Mouse (Mus musculus) frontal cortex, adult (tissue): ENCODE measurements around the gene Txndc15.
A peak's percentile ranks its signal among the peaks of the same experiment; 100 is the strongest.
"Not testable (repeated sequence)": the region's sequence is repeated elsewhere in the genome, so short reads cannot be mapped to it uniquely, and the experiment has no call there.

Experiments used
- ATAC-seq: cut with Nextera tagmentation; 2 replicates; pipeline ENCODE4 v1.9.2; 2017; ENCODE audit warnings: mild to moderate bottlenecking, moderate library complexity, mixed read lengths; ENCODE audit not compliant: low TSS enrichment

Txndc15 gene

DNA sequence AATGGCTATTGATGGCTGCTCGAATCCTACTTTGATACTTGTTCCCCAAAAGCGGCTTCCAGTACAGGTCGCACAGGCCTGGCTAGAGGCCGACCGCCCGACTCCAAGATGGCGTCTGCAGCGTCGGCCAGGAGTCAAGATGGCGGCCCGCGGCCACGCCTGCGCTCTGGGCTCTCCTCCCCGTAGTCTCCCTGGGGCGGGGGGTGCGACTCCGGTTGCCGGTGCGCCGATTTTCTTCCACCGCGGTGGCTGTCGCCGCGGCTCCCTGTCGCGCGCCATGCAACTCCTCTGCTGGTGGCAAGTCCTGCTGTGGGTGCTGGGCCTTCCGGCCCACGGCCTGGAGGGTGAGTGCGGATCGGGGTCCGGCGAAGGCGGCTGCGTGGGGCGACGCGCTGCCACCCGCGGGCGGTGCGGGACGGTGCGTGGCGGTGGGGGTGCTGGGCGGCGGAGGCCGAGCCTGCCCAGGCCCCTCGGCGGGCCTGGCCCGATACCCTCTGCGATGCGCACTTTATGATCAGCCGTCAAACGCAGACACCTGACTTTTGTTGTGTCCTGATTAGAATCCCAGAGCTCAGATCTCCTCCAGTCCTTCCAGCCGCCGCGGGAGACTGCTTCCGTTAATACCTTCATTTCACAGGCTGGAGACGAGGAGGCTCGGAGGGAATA is at the start of gene Txndc15:
Gene Txndc15 (plus strand): TSS at position 150 of the 666 bp plus-strand sequence.
- peak; percentile 89 for ATAC-seq

DNA sequence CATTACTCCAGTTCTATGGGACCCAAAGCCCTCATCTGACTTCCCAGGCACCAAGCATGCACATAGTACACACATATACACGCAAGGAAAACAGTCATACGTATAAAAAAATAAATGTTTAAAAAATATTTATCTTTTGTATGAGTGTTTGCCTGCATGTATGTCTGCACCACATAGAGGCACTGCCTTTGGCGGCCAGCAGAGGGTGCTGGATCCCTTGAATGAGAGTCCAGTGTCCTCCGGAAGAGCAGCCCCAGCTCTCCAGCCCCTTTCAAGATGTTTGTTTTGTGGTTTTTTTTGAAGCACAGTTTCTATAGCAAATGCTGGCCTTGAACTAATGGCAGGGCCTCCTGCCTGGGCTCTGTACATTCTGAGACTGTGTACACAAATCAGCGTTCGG is 45.9 kb upstream of the Txndc15 start:
- no peak for ATAC-seq

- no peak for ATAC-seq
Measured at GRCm38 (mm10) chr13:55672711-55673110, 41.7 kb upstream of the Txndc15 start.

DNA sequence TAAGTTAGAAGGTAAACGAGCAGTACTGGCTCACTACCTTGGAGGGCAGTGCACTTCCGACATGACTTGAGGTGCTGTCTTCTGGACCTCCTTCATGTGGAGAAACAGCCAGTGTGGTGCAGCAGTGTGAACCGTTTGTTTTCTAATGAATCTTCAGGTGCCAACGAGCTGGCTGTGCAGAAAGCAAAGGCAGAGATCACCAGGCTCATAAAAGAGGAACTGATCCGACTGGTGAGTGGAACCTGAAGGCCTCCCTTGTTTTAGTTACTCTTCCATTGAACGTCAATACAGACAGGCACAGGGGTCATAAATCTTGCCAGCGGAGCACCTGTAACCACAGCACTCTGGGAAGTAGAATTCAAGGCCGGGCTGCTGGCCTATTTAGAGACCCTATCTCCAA is 37.1 kb upstream of the Txndc15 start:
- ATAC-seq, result no peak

DNA sequence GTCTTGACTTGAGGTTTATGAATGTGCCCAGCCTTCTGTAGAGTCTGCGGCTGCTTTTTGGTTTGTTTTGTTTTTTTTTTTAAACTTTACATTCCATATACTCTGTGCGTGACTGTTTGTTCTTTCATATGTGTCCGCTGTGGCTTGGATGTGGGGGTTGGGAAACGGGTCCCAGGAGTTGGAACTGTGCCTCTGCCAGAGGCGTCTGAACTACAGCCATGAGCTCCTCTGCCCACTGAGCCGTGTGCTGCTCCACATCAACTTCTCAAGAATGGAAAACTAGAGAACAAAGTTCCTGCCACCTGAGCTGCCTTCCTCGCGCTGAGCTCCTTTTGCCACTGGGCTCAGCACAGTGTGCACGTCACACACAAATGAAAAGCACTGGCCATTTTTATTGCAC is 32.2 kb upstream of the Txndc15 start:
- no peak for ATAC-seq

- ATAC-seq, result no peak
Measured at GRCm38 (mm10) chr13:55683581-55683980, 30.9 kb upstream of the Txndc15 start.

- no peak for ATAC-seq
Measured at GRCm38 (mm10) chr13:55686107-55686633, 28.3 kb upstream of the Txndc15 start.

DNA sequence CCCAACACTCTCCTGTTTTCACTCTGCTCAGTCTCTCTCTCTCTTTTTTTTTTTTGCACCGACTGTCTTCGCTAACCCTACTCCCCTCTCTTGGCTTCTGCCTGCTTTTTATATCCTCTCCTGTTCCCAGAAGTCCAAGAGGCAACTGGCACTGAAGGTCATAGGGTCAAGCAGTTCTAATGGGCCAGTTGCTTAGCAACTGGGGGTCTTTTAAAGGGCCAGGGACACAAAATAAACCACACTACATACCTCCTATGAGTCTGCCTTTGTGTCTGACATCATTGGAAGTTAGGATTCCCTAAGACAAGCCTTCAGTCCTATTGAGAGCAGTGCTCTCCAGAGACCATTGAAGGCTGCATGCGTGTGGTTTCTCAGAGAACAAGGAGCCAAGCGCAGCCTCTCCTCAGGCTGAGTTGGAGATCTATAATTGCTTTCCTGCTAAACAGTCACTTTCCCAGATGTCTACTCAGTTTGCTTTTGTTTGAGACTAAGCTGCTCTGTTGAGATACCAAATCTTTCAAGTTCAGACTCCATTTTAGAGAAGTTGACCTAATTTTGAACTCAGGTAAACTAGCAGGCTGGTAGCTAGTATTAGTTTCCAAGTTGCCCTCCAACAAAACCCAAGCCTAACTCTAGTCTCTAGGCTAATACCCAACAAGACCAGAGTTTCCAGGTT is 26.4 kb upstream of the Txndc15 start:
- no peak for ATAC-seq

GRCm38 (mm10) chr13:55692535-55693242 is 21.8 kb upstream of the Txndc15 start, which contains the start of gene B230219D22Rik:
TSS of gene B230219D22Rik (plus strand) at chr13:55693124.
- ATAC-seq, result peak; percentile 99

- ATAC-seq, result peak; percentile 71
Measured at GRCm38 (mm10) chr13:55693243-55693721, 21.2 kb upstream of the Txndc15 start.

DNA sequence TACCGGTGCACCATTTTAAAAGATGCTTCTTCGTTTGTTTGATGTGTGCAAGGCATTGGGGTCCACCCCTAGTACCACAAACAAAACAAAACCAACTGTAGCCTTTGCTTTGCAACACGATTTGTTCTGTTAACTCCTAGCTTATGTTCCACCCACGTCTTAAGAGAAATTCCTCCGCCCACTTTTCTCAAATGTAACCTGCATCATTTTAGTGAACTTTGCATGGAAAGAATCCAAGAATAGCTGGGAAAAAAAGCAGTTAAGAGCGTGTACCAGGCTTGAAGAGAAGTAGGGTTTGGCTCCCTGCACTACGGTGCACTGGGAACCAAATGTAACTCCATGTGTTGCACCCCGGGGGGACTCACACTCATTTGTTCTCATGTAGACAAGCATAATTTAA is 20.3 kb upstream of the Txndc15 start:
- ATAC-seq, result no peak

- not testable (repeated sequence) for ATAC-seq
Measured at GRCm38 (mm10) chr13:55695989-55696388, 18.5 kb upstream of the Txndc15 start.

GRCm38 (mm10) chr13:55704301-55704700 is 10.1 kb upstream of the Txndc15 start:
- ATAC-seq, result no peak

DNA sequence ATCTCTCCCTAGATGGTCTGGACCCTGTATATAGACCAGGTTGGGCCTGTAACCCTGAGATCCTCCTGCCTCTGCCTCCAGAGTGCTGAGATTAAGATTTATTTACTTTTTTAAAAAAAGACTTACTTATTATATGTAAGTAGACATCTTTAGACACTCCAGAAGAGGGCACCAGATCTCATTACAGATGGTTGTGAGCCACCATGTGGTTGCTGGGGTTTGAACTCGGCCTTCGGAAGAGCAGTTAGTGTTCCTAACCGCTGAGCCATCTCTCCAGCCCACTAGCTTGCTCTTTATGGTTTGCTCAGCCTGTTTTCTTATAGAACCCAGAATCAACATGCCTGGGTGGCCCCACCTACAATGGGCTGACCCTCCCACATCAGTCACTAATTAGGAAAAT is 1.6 kb upstream of the Txndc15 start:
- ATAC-seq, result no peak

- peak; percentile 31 for ATAC-seq
Measured at GRCm38 (mm10) chr13:55715167-55715512, 690 bp downstream of the Txndc15 start.

GRCm38 (mm10) chr13:55715908-55716510 is 1.6 kb downstream of the Txndc15 start:
- ATAC-seq, result no peak

- peak; percentile 6; the same call in 1 of the 2 replicates for ATAC-seq
Measured at GRCm38 (mm10) chr13:55721516-55721915, 7.1 kb downstream of the Txndc15 start.

DNA sequence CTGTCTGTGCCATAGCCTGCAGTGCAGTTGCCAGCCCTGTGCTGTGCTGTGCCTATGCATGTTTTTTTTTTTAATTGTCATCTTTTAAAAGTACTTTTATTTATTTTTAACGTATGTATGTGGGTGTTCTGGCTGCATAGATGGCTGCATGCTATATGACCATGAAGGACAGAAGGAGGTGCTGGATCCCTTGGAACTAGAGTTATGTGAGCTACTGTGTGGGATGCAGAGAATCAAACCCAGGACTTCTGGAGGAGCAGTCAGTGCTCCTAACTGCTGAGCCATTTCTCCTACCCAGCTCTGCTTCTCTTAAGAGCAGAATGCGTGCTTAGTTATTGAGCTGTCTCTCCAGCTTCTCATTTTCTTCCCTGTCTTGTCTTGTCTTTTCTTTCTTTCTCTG is 7.5 kb downstream of the Txndc15 start:
- ATAC-seq, result peak; percentile 65

DNA sequence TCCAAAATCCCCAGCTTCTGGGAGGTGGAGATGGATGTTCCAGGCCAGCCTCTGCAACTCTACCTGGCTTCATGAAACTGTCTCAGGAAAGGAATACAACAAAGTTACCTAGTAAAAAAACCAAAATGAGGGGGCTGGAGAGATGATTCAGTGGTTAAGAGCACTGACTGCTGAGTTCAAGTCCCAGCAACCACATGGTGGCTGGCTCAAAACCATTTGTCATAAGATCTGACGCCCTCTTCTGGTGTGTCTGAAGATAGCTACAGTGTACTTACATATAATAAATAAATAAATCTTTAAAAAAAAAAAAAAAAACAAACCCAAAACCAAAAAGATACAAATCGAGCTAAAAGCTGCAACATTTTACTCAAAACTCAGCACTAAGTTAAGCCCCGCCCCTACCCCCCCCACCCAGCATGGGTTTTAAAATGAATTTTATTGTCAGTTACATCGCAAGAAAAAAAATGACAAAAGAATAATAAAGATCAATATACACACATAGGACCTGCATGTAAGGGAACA is 12.2 kb downstream of the Txndc15 start:
- no peak for ATAC-seq

DNA sequence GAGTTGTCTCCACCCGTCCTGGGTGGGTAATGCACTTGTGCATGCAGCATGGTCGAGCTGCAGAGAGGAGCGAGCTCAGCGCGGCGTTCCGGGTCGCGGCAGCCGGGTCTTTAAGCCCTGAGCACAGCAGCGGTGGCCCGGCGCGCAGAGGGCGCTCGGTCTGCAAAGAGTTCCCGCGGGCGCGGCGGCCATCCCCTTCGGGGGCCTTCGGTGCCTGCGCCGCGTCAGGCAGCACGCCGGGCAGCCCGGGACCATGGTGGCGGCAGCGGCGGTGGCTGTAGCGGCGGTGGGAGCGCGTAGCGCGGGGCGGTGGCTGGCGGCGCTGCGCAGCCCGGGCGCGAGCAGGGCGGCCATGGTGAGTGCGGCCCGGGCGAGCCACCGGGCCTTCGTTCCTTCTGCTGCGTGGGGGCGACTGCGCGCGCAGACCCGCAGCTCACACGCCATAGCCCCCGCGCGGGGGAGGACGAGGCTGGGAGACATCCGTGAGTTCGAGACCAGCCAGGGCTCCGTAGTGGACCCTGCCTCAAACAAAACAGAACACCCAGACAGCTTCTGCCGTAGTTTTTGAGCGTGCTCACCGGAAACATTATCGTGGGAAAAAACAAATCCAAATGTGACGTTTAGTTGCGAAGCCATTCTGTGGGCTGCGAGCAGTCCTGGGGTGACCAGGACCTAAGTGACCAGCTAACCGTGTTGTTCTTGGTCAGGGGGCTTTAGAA is 12.8 kb downstream of the Txndc15 start, which contains the start of gene Pcbd2:
Gene Pcbd2 (plus strand): TSS at position 249 of the 719 bp plus-strand sequence.
- ATAC-seq, result peak; percentile 74

- peak; percentile 68 for ATAC-seq
Measured at GRCm38 (mm10) chr13:55727839-55728238, 13.4 kb downstream of the Txndc15 start.
